Mouse (Mus musculus) layer of hippocampus, postnatal 25 days (tissue): Measurements from ENCODE around the gene Scamp4. TPM values are rescaled to one million over a fixed set of nuclear protein-coding genes. Genes with fewer than 3 reads are reported as not detected.

Experiments
- DNase-seq, 2 experiments: peaks; one replicate each; pipeline ENCODE4 v3.0.0; 2022; ENCODE audit warnings: mixed read lengths in 2 of 2, low spot score in 1 of 2; ENCODE audit errors: extremely low spot score in 1 of 2
- total RNA-seq, 2 experiments: library from RNA; stranded (reverse); gene quantifications; 2 replicates each; pipeline ENCODE4 v1.2.3; 2021

The Scamp4 gene
- 10 to 100 TPM; 44.1 to 45.5 TPM for total RNA-seq

- peak; percentile 85 to 96 for DNase-seq
Observed at GRCm38 (mm10) chr10:80602698-80603325, at the start of gene Scamp4, which contains the start of gene Adat3. Gene Scamp4, plus strand, starts transcription at chr10:80602872. Gene Adat3, plus strand, starts transcription at chr10:80602880.

DNA sequence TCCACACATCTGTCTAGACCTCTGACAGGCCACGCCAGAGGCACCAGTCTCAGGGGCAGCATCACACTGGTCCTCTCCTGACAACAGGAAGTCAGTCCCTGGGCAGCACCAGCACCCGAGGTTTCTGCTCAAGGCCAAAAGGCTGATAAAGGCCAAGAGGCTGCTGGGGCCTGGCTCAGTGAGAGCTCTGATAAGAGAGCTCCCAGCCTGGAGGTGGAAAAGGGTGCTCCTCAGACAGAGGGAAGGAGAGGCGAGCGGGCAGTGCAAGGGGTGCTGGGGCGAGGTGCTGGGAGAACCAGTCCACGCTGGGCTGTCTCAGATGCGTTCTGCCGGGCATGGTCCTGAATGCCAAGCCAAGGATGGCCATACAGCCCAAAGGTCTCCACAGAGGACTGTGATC, 49.1 kb upstream of the Scamp4 start:
- no peak for DNase-seq

DNA sequence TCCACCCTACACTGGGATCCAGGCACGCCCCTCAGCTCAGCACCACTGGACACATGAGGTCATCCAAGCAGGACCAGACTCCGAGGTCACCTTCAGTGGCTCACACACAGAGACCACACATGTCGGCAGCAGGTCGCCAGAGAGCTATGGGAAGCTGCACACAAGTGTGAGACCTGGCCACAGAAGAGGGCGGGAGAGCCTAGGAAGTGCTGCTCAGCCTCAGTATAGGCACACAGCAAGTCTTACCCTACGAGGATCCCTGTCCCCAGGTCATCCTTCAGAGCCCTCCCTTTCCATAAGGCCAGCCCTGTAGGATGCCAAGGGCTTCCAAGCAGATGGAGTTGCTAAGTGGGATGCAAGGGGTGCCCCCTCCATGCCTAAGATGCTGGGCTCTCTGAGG, 48.7 kb upstream of the Scamp4 start:
- no peak for DNase-seq

DNA sequence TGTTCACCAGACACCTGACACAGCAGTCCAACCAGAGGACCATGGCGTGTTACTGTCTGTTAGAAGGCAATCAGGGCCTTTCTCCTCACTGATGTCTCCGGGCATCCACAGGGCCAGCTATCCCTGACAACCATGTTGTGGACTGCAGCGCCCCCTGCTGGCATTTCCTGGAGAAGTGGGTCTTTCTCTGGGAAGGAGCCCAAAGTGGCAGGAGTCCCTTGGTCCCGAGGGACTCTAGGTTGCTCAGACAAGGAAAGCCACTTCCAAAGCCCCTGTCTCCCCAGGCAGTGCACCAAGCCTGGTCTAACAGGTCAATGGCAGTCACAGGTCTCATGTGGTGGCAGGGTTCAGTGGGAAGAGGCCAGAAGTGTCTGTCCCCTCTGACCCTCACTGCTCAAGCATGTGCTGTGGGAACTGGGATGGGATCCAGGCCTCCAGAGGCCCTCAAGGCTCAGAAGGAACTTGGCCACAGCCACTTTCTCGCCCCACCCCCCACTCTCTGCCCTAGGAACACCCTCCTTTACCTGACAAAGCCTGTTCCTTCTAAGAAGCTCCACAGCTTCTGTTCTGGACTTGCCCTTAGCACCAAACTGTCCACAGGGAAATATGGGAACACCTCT, 45.2 kb upstream of the Scamp4 start:
- DNase-seq = peak; percentile 75 to 94

- no peak for DNase-seq
Observed at GRCm38 (mm10) chr10:80559431-80559830, 43.2 kb upstream of the Scamp4 start.

GRCm38 (mm10) chr10:80560621-80561020, 42.1 kb upstream of the Scamp4 start:
- no peak for DNase-seq

GRCm38 (mm10) chr10:80561116-80561944, 41.3 kb upstream of the Scamp4 start, which contains the start of gene Rexo1:
Gene Rexo1, minus strand, starts transcription at chr10:80561560.
- peak; percentile 92 to 94 for DNase-seq

- DNase-seq = peak; percentile 87 to 98
Observed at GRCm38 (mm10) chr10:80566375-80567092, 36.1 kb upstream of the Scamp4 start.

- DNase-seq = no peak
Observed at GRCm38 (mm10) chr10:80568876-80569275, 33.8 kb upstream of the Scamp4 start.

DNA sequence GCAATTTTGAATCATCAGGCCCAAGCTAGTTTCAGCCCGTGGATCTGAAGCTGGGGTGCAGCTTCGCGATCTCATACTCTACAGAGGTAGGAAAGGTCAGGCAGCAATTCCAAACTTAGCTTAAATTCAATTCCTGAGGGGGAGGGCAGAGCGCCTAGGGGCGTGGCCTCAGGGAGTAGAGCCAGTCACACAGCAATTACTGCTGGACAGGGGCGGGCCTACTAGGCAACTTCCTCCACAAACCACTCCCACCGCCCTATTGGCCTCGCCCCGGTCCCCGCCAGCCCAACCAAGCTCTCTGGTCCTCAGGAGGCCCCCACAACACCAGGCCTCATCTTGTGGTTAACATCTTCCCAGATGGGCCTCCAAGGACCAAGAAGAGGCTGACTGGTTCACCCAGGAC, 33.0 kb upstream of the Scamp4 start:
- DNase-seq = no peak

- DNase-seq = no peak
Observed at GRCm38 (mm10) chr10:80570419-80570818, 32.3 kb upstream of the Scamp4 start.

GRCm38 (mm10) chr10:80570871-80571836, 31.5 kb upstream of the Scamp4 start:
- no peak for DNase-seq

DNA sequence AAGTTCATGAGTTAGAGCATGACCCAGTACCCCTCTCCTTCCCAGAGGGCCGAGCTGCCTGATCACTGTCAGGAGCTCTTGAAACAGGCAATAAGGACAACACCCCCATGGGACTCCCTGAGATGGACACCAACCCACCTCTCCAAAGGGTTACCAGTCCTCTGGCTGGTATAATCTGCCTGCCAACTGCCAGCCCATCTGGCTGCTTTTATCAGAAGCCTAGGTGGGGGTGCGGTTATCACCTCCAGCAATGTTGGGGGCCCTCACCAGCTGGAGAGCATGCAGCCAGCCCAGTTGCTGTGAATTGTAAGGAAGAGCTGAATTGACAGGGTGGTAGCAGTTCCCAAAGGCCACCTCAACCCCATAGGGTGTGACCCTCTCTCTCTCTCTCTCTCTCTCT, 30.2 kb upstream of the Scamp4 start:
- DNase-seq = no peak

DNA sequence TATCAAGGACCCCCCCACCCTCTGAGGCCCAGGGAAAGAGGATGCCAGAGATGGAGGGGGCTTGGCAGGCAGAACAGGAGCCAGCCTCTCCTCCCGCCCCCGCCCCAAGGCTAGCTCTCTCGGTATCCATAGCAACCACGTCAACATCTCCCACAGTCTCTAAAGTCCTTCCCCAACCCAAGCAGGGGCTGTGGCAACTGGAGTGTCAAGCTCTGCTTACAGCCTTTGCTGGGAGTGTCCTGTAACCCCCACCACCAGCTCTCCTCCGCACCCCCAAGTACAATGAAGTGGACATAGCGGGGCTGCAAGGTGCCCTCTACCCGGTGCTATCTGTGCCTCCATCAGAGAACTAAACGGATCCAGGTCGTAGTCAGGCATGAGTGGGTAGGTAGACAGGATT, 28.7 kb upstream of the Scamp4 start:
- DNase-seq = no peak

DNA sequence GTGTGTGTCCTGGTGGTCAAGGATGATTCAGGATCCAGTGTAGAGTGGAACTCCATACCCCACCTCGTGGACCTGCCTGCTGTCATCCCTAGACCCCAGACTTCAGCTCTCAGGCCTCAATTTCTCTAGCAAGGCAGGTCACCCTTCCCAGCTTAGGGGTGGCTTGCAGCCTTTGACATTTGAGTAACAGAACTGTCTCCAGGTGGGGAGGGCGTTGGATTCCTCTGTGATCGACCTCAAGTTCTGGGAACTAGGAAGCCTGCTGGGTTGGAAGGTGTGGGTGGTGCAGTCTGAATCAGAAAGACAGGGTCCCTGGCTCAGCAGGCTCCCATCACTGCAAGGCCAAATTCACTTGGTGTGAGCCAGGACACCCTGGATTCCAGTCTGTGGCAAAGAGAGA, 27.8 kb upstream of the Scamp4 start:
- no peak for DNase-seq

DNA sequence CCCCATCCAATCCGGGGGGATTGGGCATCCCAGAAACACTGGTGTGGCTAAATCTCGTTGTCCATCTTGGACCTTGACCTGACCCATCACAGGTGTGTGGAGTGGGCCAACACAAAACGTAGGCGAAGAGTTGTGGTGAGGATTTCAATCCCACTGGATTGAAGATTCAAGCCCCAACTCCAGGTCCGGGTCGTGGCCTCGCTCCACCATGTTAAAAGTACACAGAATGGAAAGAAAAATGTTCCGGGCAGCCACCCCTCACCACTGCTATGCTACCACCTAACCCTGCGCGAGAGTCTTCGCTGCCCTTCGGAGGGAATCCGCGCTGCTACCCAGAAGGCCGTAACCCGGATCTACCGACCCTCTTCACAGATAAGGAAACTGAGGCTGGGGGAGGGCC, 26.7 kb upstream of the Scamp4 start:
- DNase-seq = no peak

GRCm38 (mm10) chr10:80576351-80577194, 26.1 kb upstream of the Scamp4 start:
- DNase-seq = peak in 1 of 2 experiments; percentile 55
